In the genomic region with DNA sequence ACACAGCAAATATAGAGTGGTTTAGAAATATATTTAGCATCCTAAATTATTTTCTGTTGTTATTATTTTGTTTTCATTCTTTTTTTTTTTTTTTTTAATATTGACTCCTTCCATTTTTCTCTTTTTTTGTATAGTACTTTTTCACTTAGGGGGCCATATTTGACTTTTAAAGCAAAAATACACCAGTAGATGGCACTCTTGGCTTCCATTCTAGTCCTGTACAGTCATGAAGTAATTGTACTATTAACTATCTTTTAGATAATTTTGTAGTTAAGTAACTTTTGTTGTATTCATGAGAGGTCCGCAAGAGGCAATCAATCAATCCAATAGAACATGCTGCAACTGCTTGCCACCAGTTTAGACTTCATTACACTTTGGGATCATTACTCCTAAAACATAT, we compare ENCODE assay signal across 10 mouse cellular contexts. TPM values are rescaled to one million over a fixed set of nuclear protein-coding genes. Genes with fewer than 3 reads are reported as not detected.
DNase-seq lines count a peak whose midpoint lies in the region; ATAC-seq lines count a peak whose summit lies in the region.
"Had no signal": no experiment of that assay in that cellular context is flagged by ENCODE, and none has a peak within 500 bp of the region (broad histone marks: within the 10 kb centered on the region; RNA-seq: fewer than 3 reads in every experiment).

No protein-coding gene starts in this region.

- ATAC-seq in megakaryocyte, adult 5-6 weeks (ENCODE audit: poor library complexity, severe bottlenecking) = peak; percentile 68

- peak; percentile 24 for DNase-seq in layer of hippocampus, adult 9-10 months (ENCODE audit: low spot score)
- no peak for DNase-seq in layer of hippocampus, adult 9-11 months
- peak; percentile 56 for DNase-seq in CD4-positive, CD25-positive, alpha-beta regulatory T cell, adult 2 months (ENCODE audit: low read depth, low spot score)
- peak; percentile 24 for DNase-seq in MN1 (ENCODE audit: low spot score)
- no peak for DNase-seq in urinary bladder, adult 18-20 months (ENCODE audit: low spot score in 2 of 2)
- no peak for DNase-seq in right cerebral cortex, adult 18-20 months
- DNase-seq: gastrocnemius, postnatal 36 days; kidney, postnatal 36 days had no signal

RNA-seq across cellular contexts. Expression of a gene that starts 8.6 kb away (rescaled TPM):
- 94.8 and 94.9 TPM in 2 replicates for total RNA-seq in megakaryocyte, adult 5-6 weeks (2015)
- 63.2 and 67.6 TPM in 2 replicates for total RNA-seq in megakaryocyte, adult 5-6 weeks (2017)

RNA-seq across cellular contexts. Expression of a gene that starts 11.3 kb away (rescaled TPM):
- total RNA-seq in megakaryocyte, adult 5-6 weeks (2015) = not detected in 2 replicates
- total RNA-seq in megakaryocyte, adult 5-6 weeks (2017) = 0.24 TPM in 1 of 2 replicates, not detected in the other
- total RNA-seq: gastrocnemius, postnatal 36 days; heart, postnatal 25 days had no signal

RNA-seq across cellular contexts. Expression of a gene that starts 13.6 kb away (rescaled TPM):
- not detected in 2 replicates for total RNA-seq in megakaryocyte, adult 5-6 weeks (2015)
- not detected in 2 replicates for total RNA-seq in megakaryocyte, adult 5-6 weeks (2017)
- total RNA-seq: gastrocnemius, postnatal 36 days; heart, postnatal 25 days had no signal

RNA-seq across cellular contexts. Expression of a gene that starts 39.6 kb away (rescaled TPM):
- not detected in 2 replicates for total RNA-seq in megakaryocyte, adult 5-6 weeks (2015)
- not detected in 2 replicates for total RNA-seq in megakaryocyte, adult 5-6 weeks (2017)
- total RNA-seq: gastrocnemius, postnatal 36 days; heart, postnatal 25 days had no signal

RNA-seq across cellular contexts. Expression of a gene that starts 40.8 kb away (rescaled TPM):
- not detected in 2 replicates for total RNA-seq in megakaryocyte, adult 5-6 weeks (2015)
- total RNA-seq in megakaryocyte, adult 5-6 weeks (2017) = not detected in 2 replicates
- total RNA-seq: gastrocnemius, postnatal 36 days; heart, postnatal 25 days had no signal

Comparison
In these comparisons a context has a peak if more than half of its experiments do, and no peak if none do; other contexts are left out.
1. DNase-seq: peak in layer of hippocampus, adult 9-10 months (single experiment), CD4-positive, CD25-positive, alpha-beta regulatory T cell, adult 2 months (single experiment) and MN1 (single experiment); none in layer of hippocampus, adult 9-11 months (single experiment), urinary bladder, adult 18-20 months (0 of 2) and right cerebral cortex, adult 18-20 months (single experiment).